ENCODE assay signal across 1 mouse cellular context in genomic region chr8:70360769-70361168, GRCm38 (mm10).
TF ChIP-seq lines count a peak whose summit lies in the region.

No protein-coding gene starts in this region.

TF ChIP-seq in MEL, 35 proteins besides CTCF, POLR2A, EP300 and RAD21:
- TF ChIP-seq HCFC1 (IDR thresholded peaks at IDR 0.05; ENCODE audit: low read depth, low read length) (no peak), MYB (IDR thresholded peaks at IDR 0.05; ENCODE audit: low read depth, low read length) (no peak), USF1 (IDR thresholded peaks at IDR 0.05; ENCODE audit: low read depth, low read length) (no peak), MAX (IDR thresholded peaks at IDR 0.05; ENCODE audit: low read length) (no peak), TAL1 (IDR thresholded peaks at IDR 0.05; ENCODE audit: low read length) (no peak), JUND (IDR thresholded peaks at IDR 0.05; ENCODE audit: low read depth, low read length) (no peak), ZKSCAN1 (IDR thresholded peaks at IDR 0.05; ENCODE audit: low read depth, low read length) (no peak), CHD1 (IDR thresholded peaks at IDR 0.05; ENCODE audit: low read depth, low read length) (no peak), ZNF384 (IDR thresholded peaks at IDR 0.05; ENCODE audit: low read depth, low read length) (peak; percentile 75), MEF2A (IDR thresholded peaks at IDR 0.05; ENCODE audit: extremely low read depth, insufficient replicate concordance, low read depth, low read length, poor library complexity, severe bottlenecking) (no peak), GABPA (IDR thresholded peaks at IDR 0.05; ENCODE audit: low read depth, low read length) (no peak), MYC (IDR thresholded peaks at IDR 0.05; ENCODE audit: low read depth, low read length) (no peak), ZMIZ1 (IDR thresholded peaks at IDR 0.05; ENCODE audit: low read depth, low read length) (no peak), SMC3 (IDR thresholded peaks at IDR 0.05; ENCODE audit: low read depth, low read length) (0 out of 2 replicates have a peak, but pooled peaks have one; percentile 7), TCF12 (IDR thresholded peaks at IDR 0.05; ENCODE audit: low read depth, low read length) (no peak), SIN3A (IDR thresholded peaks at IDR 0.05; ENCODE audit: low read length) (no peak), USF2 (IDR thresholded peaks at IDR 0.05; ENCODE audit: borderline replicate concordance in 1 of 2, insufficient read depth in 1 of 2, low read depth in 1 of 2, low read length in 2 of 2) (no peak), BHLHE40 (IDR thresholded peaks at IDR 0.05; ENCODE audit: borderline replicate concordance, low read depth, low read length) (no peak)
